Mouse (Mus musculus) C2C12 (cell line): ENCODE measurements at regions not wholly inside any gene's neighbourhood (a gene's known extent, or its start where the extent isn't known, plus 50 kb on each side); places are given as distances from the start of the nearest gene placed in this dataset.

Source experiments
- CEBPB ChIP-seq: IDR thresholded peaks from one replicate; pipeline ENCODE4 v1.6.1; 2011; ENCODE audit warnings: low read depth, mild to moderate bottlenecking, control low read depth, moderate library complexity
- CTCF ChIP-seq: IDR thresholded peaks from one replicate; pipeline ENCODE4 v1.5.1; 2011; ENCODE audit not compliant: control insufficient read depth, insufficient read depth, insufficient read length
- MAX ChIP-seq: IDR thresholded peaks from one replicate; pipeline ENCODE4 v1.6.1; 2011; ENCODE audit warnings: mild to moderate bottlenecking, control low read depth

GRCm38 (mm10) chr9:63889570-63889969 is 131.8 kb upstream of the Smad3 start:
- TF ChIP-seq CTCF (no peak), MAX (no peak), CEBPB (no peak)
